Mouse (Mus musculus) MEL (cell line): ENCODE results near the gene Gm12185. TPM values are rescaled to one million over a fixed set of nuclear protein-coding genes. Genes with fewer than 3 reads are reported as not detected.
A peak's percentile ranks its signal among the peaks of the same experiment; 100 is the strongest.

ENCODE experiments used
- EP300 ChIP-seq, 2 experiments: IDR thresholded peaks; 2 replicates each; pipeline ENCODE4 v1.6.1; 2011; ENCODE audit warnings: improper control_type of control experiment in 2 of 2, low read length in 2 of 2, low read depth in 1 of 2, mild to moderate bottlenecking in 1 of 2
- NELFE ChIP-seq: IDR thresholded peaks from 2 replicates; pipeline ENCODE4 v1.6.1; 2011; ENCODE audit warnings: low read depth, low read length, improper control_type of control experiment
- TAL1 ChIP-seq: IDR thresholded peaks from 2 replicates; pipeline ENCODE4 v1.6.1; 2012; ENCODE audit warnings: mild to moderate bottlenecking, inconsistent platforms, low read length, moderate library complexity, mixed read lengths
- polyA plus RNA-seq, 2 experiments: library from polyadenylated mRNA; stranded (reverse) in 1 of 2; unstranded in 1 of 2; fragments of >175 nt in 1 of 2; fragments of >200 nt in 1 of 2; gene quantifications; 2 replicates each; pipeline versions ENCODE4 v1.2.1 to v1.2.4; 2012; ENCODE audit warnings: low replicate concordance in 2 of 2, low read depth in 1 of 2; ENCODE audit not compliant: insufficient read length in 2 of 2, insufficient read depth in 1 of 2, missing spikeins in 1 of 2
- total RNA-seq: library from RNA; depleted of rRNA; stranded (reverse); fragments of 300-350 nt; gene quantifications from 2 replicates; pipeline ENCODE4 v1.2.3, GENCODE M21; 2012; rRNA removed

The Gm12185 gene
- total and polyA plus RNA-seq, 3 experiments = not detected

DNA sequence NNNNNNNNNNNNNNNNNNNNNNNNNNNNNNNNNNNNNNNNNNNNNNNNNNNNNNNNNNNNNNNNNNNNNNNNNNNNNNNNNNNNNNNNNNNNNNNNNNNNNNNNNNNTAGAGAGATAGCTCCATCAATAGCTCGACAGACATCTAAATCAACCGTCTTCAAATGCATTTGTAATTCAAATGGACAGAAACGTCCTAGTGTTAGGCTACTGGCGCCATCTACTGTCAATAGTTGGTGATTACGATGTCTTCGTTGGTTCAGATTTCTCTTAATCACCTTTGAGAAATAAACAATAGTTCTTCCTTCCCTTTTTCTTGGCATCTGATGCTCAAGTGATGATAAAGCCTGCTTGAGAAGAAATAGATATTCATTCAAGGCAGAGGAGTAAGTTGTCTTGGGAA, 133.0 kb downstream of the Gm12185 start (continued):
- TF ChIP-seq EP300 (IDR thresholded peaks at IDR 0.05; ENCODE audit: low read depth in 1 of 2, low read length in 2 of 2) (peak; percentile 37 to 54; a peak in 1 of 4 replicates), TAL1 (no peak), NELFE (no peak)

Other genes starting within 250 kb of the Gm12185 start
- gene Rack1, start 191.9 kb downstream of the Gm12185 start, total RNA-seq = 5,378 and 5,815 TPM in 2 replicates
- 1,000 to 10,000 TPM in 1 of 2 experiments, 100 to 1,000 TPM in 1; 376 to 4,421 TPM for gene Rack1, start 191.9 kb downstream of the Gm12185 start, polyA plus RNA-seq
- 31.6 and 37.0 TPM in 2 replicates for gene Trim41, start 174.9 kb downstream of the Gm12185 start, total RNA-seq
- 10 to 100 TPM; 56.4 to 76.3 TPM for gene Trim41, start 174.9 kb downstream of the Gm12185 start, polyA plus RNA-seq
- 0.72 and 0.81 TPM in 2 replicates for gene Trim7, start 166.1 kb downstream of the Gm12185 start, total RNA-seq
- gene Trim7, start 166.1 kb downstream of the Gm12185 start, polyA plus RNA-seq = 1 to 10 TPM in 1 of 2 experiments, not detected in 1; 1.3 TPM
- gene Gm12184, start 165.6 kb downstream of the Gm12185 start, total RNA-seq = 7.1 and 10.9 TPM in 2 replicates
- gene Gm12184, start 165.6 kb downstream of the Gm12185 start, polyA plus RNA-seq = 10 to 100 TPM in 1 of 2 experiments, not detected in 1; 15.3 TPM
- 7.5 and 10.7 TPM in 2 replicates for gene Irgm1, start 120.5 kb downstream of the Gm12185 start, total RNA-seq
- 10 to 100 TPM in 1 of 2 experiments, not detected in 1; 10.0 TPM for gene Irgm1, start 120.5 kb downstream of the Gm12185 start, polyA plus RNA-seq
- not detected in 2 replicates for gene Gm5431, start 90.0 kb downstream of the Gm12185 start, total RNA-seq
- gene Gm5431, start 90.0 kb downstream of the Gm12185 start, polyA plus RNA-seq = under 1 TPM in 1 of 2 experiments, not detected in 1; 0.04 TPM
- gene Psme2b, start 46.0 kb downstream of the Gm12185 start, total RNA-seq = 2.8 and 6.6 TPM in 2 replicates
- gene Psme2b, start 46.0 kb downstream of the Gm12185 start, polyA plus RNA-seq = 1 to 10 TPM in 1 of 2 experiments, not detected in 1; 6.2 TPM
- 0.92 and 2.0 TPM in 2 replicates for gene Olfr56, start 13.3 kb downstream of the Gm12185 start, total RNA-seq
- gene Olfr56, start 13.3 kb downstream of the Gm12185 start, polyA plus RNA-seq = under 1 TPM in 1 of 2 experiments, not detected in 1; 0.58 TPM
- gene 9930111J21Rik1, start 12.8 kb downstream of the Gm12185 start, total RNA-seq = 0.04 TPM in 1 of 2 replicates, not detected in the other
- under 1 TPM in 1 of 2 experiments, not detected in 1; 0.06 TPM for gene 9930111J21Rik1, start 12.8 kb downstream of the Gm12185 start, polyA plus RNA-seq
- gene Tgtp1, start 1.9 kb upstream of the Gm12185 start, total RNA-seq = not detected in 2 replicates
- not detected for gene Tgtp1, start 1.9 kb upstream of the Gm12185 start, polyA plus RNA-seq
- 0.08 and 0.16 TPM in 2 replicates for gene 9930111J21Rik2, start 59.0 kb upstream of the Gm12185 start, total RNA-seq
- under 1 TPM in 1 of 2 experiments, not detected in 1; 0.04 TPM for gene 9930111J21Rik2, start 59.0 kb upstream of the Gm12185 start, polyA plus RNA-seq
- gene Tgtp2, start 72.0 kb upstream of the Gm12185 start, total RNA-seq = 0.75 and 0.77 TPM in 2 replicates
- under 1 TPM in 1 of 2 experiments, not detected in 1; 0.54 TPM for gene Tgtp2, start 72.0 kb upstream of the Gm12185 start, polyA plus RNA-seq
- gene Ifi47, start 84.4 kb upstream of the Gm12185 start, total RNA-seq = 35.2 and 48.0 TPM in 2 replicates
- 10 to 100 TPM in 1 of 2 experiments, not detected in 1; 26.4 TPM for gene Ifi47, start 84.4 kb upstream of the Gm12185 start, polyA plus RNA-seq
- not detected in 2 replicates for gene Olfr1396, start 122.6 kb upstream of the Gm12185 start, total RNA-seq
- gene Olfr1396, start 122.6 kb upstream of the Gm12185 start, polyA plus RNA-seq = under 1 TPM in 1 of 2 experiments, not detected in 1; 0.06 TPM
- not detected in 2 replicates for gene Olfr1395, start 150.0 kb upstream of the Gm12185 start, total RNA-seq
- gene Olfr1395, start 150.0 kb upstream of the Gm12185 start, polyA plus RNA-seq = not detected
- gene Olfr1394, start 162.2 kb upstream of the Gm12185 start, total RNA-seq = not detected in 2 replicates
- gene Olfr1394, start 162.2 kb upstream of the Gm12185 start, polyA plus RNA-seq = not detected
- gene Btnl9, start 194.9 kb upstream of the Gm12185 start, total RNA-seq = not detected in 2 replicates
- gene Btnl9, start 194.9 kb upstream of the Gm12185 start, polyA plus RNA-seq = under 1 TPM in 1 of 2 experiments, not detected in 1; 0.03 TPM
- 30.8 and 31.8 TPM in 2 replicates for gene Zfp62, start 211.1 kb upstream of the Gm12185 start, total RNA-seq
- gene Zfp62, start 211.1 kb upstream of the Gm12185 start, polyA plus RNA-seq = 100 to 1,000 TPM in 1 of 2 experiments, 10 to 100 TPM in 1; 16.7 to 132 TPM